Mouse (Mus musculus) heart, embryonic 11.5 days (tissue): ENCODE measurements at regions not wholly inside any gene's neighbourhood (a gene's known extent, or its start where the extent isn't known, plus 50 kb on each side); places are given as distances from the start of the nearest gene placed in this dataset.

Experiments
- ATAC-seq: fragments of 200-750 bp; cut with Nextera tagmentation; replicated peaks from 2 replicates; pipeline ENCODE4 v1.8.0; 2017; ENCODE audit warnings: moderate library complexity; ENCODE audit not compliant: insufficient number of reproducible peaks, low FRiP score, low TSS enrichment
- H3K27ac ChIP-seq: fragments of 300-500 bp; sonication (generic); 2 replicates; pipeline ENCODE4 v1.5.1; 2014; ENCODE audit warnings: mild to moderate bottlenecking, low read depth, low read length
- H3K27me3 ChIP-seq: fragments of 300-500 bp; sonication (generic); 2 replicates; pipeline ENCODE4 v1.6.1; 2014; ENCODE audit warnings: mild to moderate bottlenecking, low read length, mixed read lengths; ENCODE audit not compliant: control insufficient read depth, insufficient read depth
- H3K36me3 ChIP-seq: fragments of 300-500 bp; sonication (generic); 2 replicates; pipeline ENCODE4 v1.6.1; 2014; ENCODE audit warnings: mild to moderate bottlenecking, low read length, moderate library complexity, mixed read lengths; ENCODE audit not compliant: control insufficient read depth, insufficient read depth
- H3K4me1 ChIP-seq: fragments of 300-500 bp; sonication (generic); 2 replicates; pipeline ENCODE4 v1.6.1; 2014; ENCODE audit warnings: low read length; ENCODE audit not compliant: control insufficient read depth, insufficient read depth
- H3K4me2 ChIP-seq: fragments of 300-500 bp; sonication (generic); 2 replicates; pipeline ENCODE4 v1.6.1; 2014; ENCODE audit warnings: mild to moderate bottlenecking, moderate library complexity
- H3K4me3 ChIP-seq: fragments of 300-500 bp; sonication (generic); 2 replicates; pipeline ENCODE4 v1.5.1; 2014; ENCODE audit warnings: low read depth, low read length
- H3K9ac ChIP-seq: fragments of 300-500 bp; sonication (generic); 2 replicates; pipeline ENCODE4 v1.6.1; 2014; ENCODE audit warnings: mild to moderate bottlenecking, low read depth, low read length, moderate library complexity
- H3K9me3 ChIP-seq: fragments of 300-500 bp; sonication (generic); replicated peaks from 2 replicates; pipeline ENCODE4 v1.6.1; 2016; ENCODE audit warnings: low read length; ENCODE audit not compliant: control insufficient read depth
- WGBS: fragments of 180-500 bp; shearing (Covaris S2); extraction: QIAGEN DNeasy Blood & Tissue Kit; methylation state at CpG from one replicate; pipeline ENCODE4 v1.1.7; 2014; ENCODE audit not compliant: insufficient replicate concordance; 5-methylcytosine and 5-hydroxymethylcytosine counted together

GRCm38 (mm10) chr14:81254343-81254838 is 1270.5 kb downstream of the Olfm4 start:
- H3K9ac ChIP-seq: no peak overlapping the region
- H3K4me2 ChIP-seq: no peak overlapping the region
- WGBS: 80% methylated on average over 4 of the region's 4 CpGs
- no peak for ATAC-seq
- no peaks in the 10 kb centered on the region for H3K4me1 ChIP-seq
- no peak overlapping the region for H3K27ac ChIP-seq
- H3K9me3 ChIP-seq: no peaks in the 10 kb centered on the region
- H3K4me3 ChIP-seq: no peak overlapping the region
- H3K36me3 ChIP-seq: no peaks in the 10 kb centered on the region
- H3K27me3 ChIP-seq: no peaks in the 10 kb centered on the region

DNA sequence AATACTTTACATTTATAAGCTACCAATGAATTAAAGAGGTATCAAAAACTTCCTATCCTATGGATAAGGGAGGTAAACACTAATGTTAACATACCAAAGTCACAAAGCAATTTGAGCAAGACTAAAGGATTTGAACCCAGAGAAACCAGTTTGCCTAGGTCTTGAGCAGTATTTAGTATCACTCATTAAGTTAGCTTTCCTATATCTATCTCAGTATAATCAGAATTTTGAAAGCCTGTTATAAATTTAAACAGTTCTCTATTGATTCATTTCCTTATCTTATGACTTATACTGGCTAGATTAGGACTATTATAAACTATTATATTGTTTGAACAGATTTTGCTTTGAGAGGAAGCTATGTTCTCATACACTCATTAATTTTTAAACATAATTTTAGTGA is 1271.5 kb downstream of the Olfm4 start:
- Histone ChIP-seq H3K4me2 (no peak overlapping the region), H3K27ac (no peak overlapping the region)
- no peak for ATAC-seq

GRCm38 (mm10) chr14:81267637-81268373 is 1283.9 kb downstream of the Olfm4 start:
- H3K9me3 ChIP-seq: no peaks in the 10 kb centered on the region
- H3K4me1 ChIP-seq: no peaks in the 10 kb centered on the region
- no peaks in the 10 kb centered on the region for H3K36me3 ChIP-seq
- 70% methylated on average over 3 of the region's 3 CpGs for WGBS
- H3K4me2 ChIP-seq: no peak overlapping the region
- ATAC-seq: no peak
- H3K4me3 ChIP-seq: no peak overlapping the region
- H3K9ac ChIP-seq: no peak overlapping the region
- H3K27me3 ChIP-seq: no peaks in the 10 kb centered on the region
- no peak overlapping the region for H3K27ac ChIP-seq

More for the DNA sequence above, 1271.5 kb downstream of the Olfm4 start:
- Histone ChIP-seq H3K27me3 (no peaks in the 10 kb centered on the region), H3K9ac (no peak overlapping the region), H3K9me3 (no peaks in the 10 kb centered on the region), H3K4me1 (no peaks in the 10 kb centered on the region), H3K36me3 (no peaks in the 10 kb centered on the region), H3K4me3 (no peak overlapping the region)

GRCm38 (mm10) chr14:81287489-81288025 is 1303.7 kb downstream of the Olfm4 start:
- Histone ChIP-seq H3K4me1 (no peaks in the 10 kb centered on the region), H3K4me3 (no peak overlapping the region), H3K27ac (no peak overlapping the region), H3K36me3 (no peaks in the 10 kb centered on the region), H3K4me2 (no peak overlapping the region), H3K9me3 (no peaks in the 10 kb centered on the region), H3K27me3 (no peaks in the 10 kb centered on the region), H3K9ac (no peak overlapping the region)
- WGBS: 67% methylated on average over 3 of the region's 3 CpGs
- no peak for ATAC-seq

GRCm38 (mm10) chr14:81307160-81307559 is 1323.3 kb downstream of the Olfm4 start:
- ATAC-seq: 0 out of 2 replicates have a peak, but pooled peaks have one; percentile 26
- Histone ChIP-seq H3K27ac (no peak overlapping the region), H3K4me2 (no peak overlapping the region), H3K9me3 (no peaks in the 10 kb centered on the region), H3K4me3 (no peak overlapping the region), H3K4me1 (no peaks in the 10 kb centered on the region), H3K27me3 (no peaks in the 10 kb centered on the region), H3K36me3 (no peaks in the 10 kb centered on the region), H3K9ac (no peak overlapping the region)
- WGBS: 51% methylated on average over 4 of the region's 4 CpGs

GRCm38 (mm10) chr14:81341058-81341457 is 1357.2 kb downstream of the Olfm4 start:
- ATAC-seq: no peak
- Histone ChIP-seq H3K27ac (no peak overlapping the region), H3K4me3 (no peak overlapping the region), H3K4me1 (no peaks in the 10 kb centered on the region), H3K9ac (no peak overlapping the region), H3K27me3 (no peaks in the 10 kb centered on the region), H3K4me2 (no peak overlapping the region), H3K9me3 (no peaks in the 10 kb centered on the region), H3K36me3 (no peaks in the 10 kb centered on the region)
- 74% methylated on average over 2 of the region's 2 CpGs for WGBS

DNA sequence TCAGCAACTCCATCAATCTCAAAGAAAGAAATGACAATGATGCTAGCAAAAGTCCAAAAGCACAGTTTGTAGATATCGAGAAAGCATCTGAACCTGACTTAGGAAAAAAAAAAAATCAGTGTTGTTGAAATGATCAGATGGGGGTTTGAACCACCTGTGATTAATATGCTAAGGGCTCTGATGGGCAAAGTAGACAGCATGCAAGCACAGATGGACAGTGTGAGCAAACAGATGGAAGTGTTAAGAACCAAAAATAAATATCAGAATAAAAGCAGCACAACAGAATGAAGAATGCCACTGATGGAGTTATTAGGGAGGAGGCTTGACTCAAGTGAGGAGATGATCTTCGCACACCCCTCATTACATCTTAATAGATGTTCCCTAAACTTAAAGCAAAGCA is 1403.7 kb downstream of the Olfm4 start:
- Histone ChIP-seq H3K36me3 (no peaks in the 10 kb centered on the region), H3K27ac (no peak overlapping the region), H3K4me3 (no peak overlapping the region), H3K9ac (no peak overlapping the region), H3K4me2 (no peak overlapping the region), H3K9me3 (no peaks in the 10 kb centered on the region), H3K27me3 (no peaks in the 10 kb centered on the region), H3K4me1 (no peaks in the 10 kb centered on the region)
- 88% methylated on average over 2 of the region's 2 CpGs for WGBS
- ATAC-seq: no peak
